Mouse (Mus musculus) heart, embryonic 10.5 days (tissue): ENCODE measurements around the gene Reep3. TPM values are rescaled to one million over a fixed set of nuclear protein-coding genes. Genes with fewer than 3 reads are reported as not detected.
A peak's percentile ranks its signal among the peaks of the same experiment; 100 is the strongest.

Source experiments
- DNase-seq: peaks from one replicate; pipeline ENCODE4 v3.0.0-alpha.2; 2017; ENCODE audit warnings: low spot score
- H3K27ac ChIP-seq: fragments of 300-500 bp; sonication (generic); 2 replicates; pipeline ENCODE4 v1.5.1; 2016; ENCODE audit warnings: mild to moderate bottlenecking
- H3K27me3 ChIP-seq: fragments of 300-500 bp; sonication (generic); 2 replicates; pipeline ENCODE4 v1.6.1; 2016; ENCODE audit warnings: mild to moderate bottlenecking; ENCODE audit not compliant: poor library complexity, insufficient read depth, severe bottlenecking
- H3K36me3 ChIP-seq: fragments of 300-500 bp; sonication (generic); 2 replicates; pipeline ENCODE4 v1.6.1; 2016; ENCODE audit warnings: mild to moderate bottlenecking, moderate library complexity
- H3K4me1 ChIP-seq: fragments of 300-500 bp; sonication (generic); 2 replicates; pipeline ENCODE4 v1.6.1; 2016; ENCODE audit warnings: mild to moderate bottlenecking
- H3K4me3 ChIP-seq: fragments of 300-500 bp; sonication (generic); 2 replicates; pipeline ENCODE4 v1.5.1; 2016; ENCODE audit warnings: mild to moderate bottlenecking, moderate library complexity
- H3K9me3 ChIP-seq: fragments of 300-500 bp; sonication (generic); 2 replicates; pipeline ENCODE4 v1.6.1; 2016; ENCODE audit warnings: mild to moderate bottlenecking, moderate library complexity
- WGBS: fragments of 180-500 bp; shearing (Covaris S2); methylation state at CpG from one replicate; pipeline ENCODE4 v1.1.7; 2016; 5-methylcytosine and 5-hydroxymethylcytosine counted together
- polyA plus RNA-seq: library from polyadenylated mRNA; unstranded; fragments of >200 nt; fragmentation: Nextera tagmentation; extraction: Ambion mirVana; gene quantifications from 2 replicates; pipeline ENCODE4 v1.2.1, GENCODE M21; 2016

Gene Reep3
- polyA plus RNA-seq, 1 experiment from 2014 or later, result 21.2 TPM

GRCm38 (mm10) chr10:67069013-67069412 lies 27.7 kb downstream of the Reep3 start:
- DNase-seq, result no peak
- no peaks in the 10 kb centered on the region for H3K27me3 ChIP-seq
- no peak overlapping the region for H3K27ac ChIP-seq
- H3K4me3 ChIP-seq, result no peak overlapping the region
- peaks cover 13% of the 10 kb centered on the region; the same call in 1 of the 2 replicates for H3K4me1 ChIP-seq
- no peaks in the 10 kb centered on the region for H3K9me3 ChIP-seq
- no peaks in the 10 kb centered on the region for H3K36me3 ChIP-seq
- WGBS, result 76% methylated on average over 10 of the region's 10 CpGs

- no peak for DNase-seq
- Histone ChIP-seq H3K36me3 (0 out of 2 replicates have a peak, but pooled peaks cover 2% of the 10 kb centered on the region), H3K4me1 (peaks cover 17% of the 10 kb centered on the region), H3K27ac (no peak overlapping the region), H3K27me3 (no peaks in the 10 kb centered on the region), H3K9me3 (no peaks in the 10 kb centered on the region), H3K4me3 (no peak overlapping the region)
- 81% methylated on average over 3 of the region's 3 CpGs for WGBS
Measured at GRCm38 (mm10) chr10:67066421-67066820, 30.3 kb downstream of the Reep3 start.

DNA sequence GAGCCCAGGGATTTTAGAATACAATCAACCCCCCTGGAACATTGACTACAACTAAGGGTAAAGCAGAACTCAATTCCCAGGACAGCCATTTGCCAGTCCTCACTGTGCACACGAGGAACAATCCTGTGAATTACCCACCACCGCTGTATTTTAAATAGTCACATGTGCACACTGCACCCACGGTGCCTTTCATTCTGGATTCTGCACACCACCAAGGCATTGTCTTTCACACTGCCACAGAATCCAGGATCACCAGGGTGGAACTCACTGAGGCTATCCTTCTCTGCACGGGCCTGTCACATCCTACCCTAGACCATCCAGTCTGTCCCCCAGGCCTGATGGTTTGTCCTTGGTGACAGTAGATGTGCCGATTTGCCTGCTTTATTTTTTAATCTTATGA lies 30.8 kb downstream of the Reep3 start:
- Histone ChIP-seq H3K36me3 (0 out of 2 replicates have a peak, but pooled peaks cover 2% of the 10 kb centered on the region), H3K4me3 (no peak overlapping the region), H3K27ac (no peak overlapping the region), H3K4me1 (peaks cover 21% of the 10 kb centered on the region), H3K9me3 (no peaks in the 10 kb centered on the region), H3K27me3 (no peaks in the 10 kb centered on the region)
- no peak for DNase-seq
- WGBS, result 74% methylated on average over 5 of the region's 5 CpGs

GRCm38 (mm10) chr10:67065277-67065887 lies 31.4 kb downstream of the Reep3 start:
- no peaks in the 10 kb centered on the region for H3K27me3 ChIP-seq
- H3K4me3 ChIP-seq, result no peak overlapping the region
- no peaks in the 10 kb centered on the region for H3K9me3 ChIP-seq
- no peak for DNase-seq
- 0 out of 2 replicates have a peak, but pooled peaks cover 2% of the 10 kb centered on the region for H3K36me3 ChIP-seq
- H3K4me1 ChIP-seq, result peaks cover 21% of the 10 kb centered on the region
- no peak overlapping the region for H3K27ac ChIP-seq
- WGBS, result 78% methylated on average over 7 of the region's 7 CpGs

DNA sequence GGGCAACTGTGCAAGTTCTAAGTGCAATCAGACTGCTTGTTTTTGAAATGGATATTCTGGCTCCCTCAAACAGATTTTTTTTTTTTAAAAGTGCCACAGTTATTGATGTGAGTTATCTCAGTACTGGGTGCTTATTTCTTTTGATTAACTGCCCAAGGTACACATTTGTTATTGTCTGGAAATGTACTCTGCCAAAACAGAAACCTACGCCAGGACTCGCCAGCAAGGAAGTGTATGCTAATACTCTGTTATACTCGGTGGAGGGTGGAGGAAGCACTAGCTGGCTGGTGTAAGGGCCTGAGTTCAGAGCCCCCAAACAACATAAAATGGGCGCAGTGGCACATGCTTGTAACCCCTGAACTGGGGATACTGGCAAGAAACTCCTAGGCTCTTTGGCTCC lies 34.9 kb downstream of the Reep3 start:
- peak overlapping the region; percentile 72 for H3K27ac ChIP-seq
- H3K9me3 ChIP-seq, result no peaks in the 10 kb centered on the region
- H3K4me3 ChIP-seq, result no peak overlapping the region
- H3K36me3 ChIP-seq, result 0 out of 2 replicates have a peak, but pooled peaks cover 2% of the 10 kb centered on the region
- no peaks in the 10 kb centered on the region for H3K27me3 ChIP-seq
- peaks cover 34% of the 10 kb centered on the region for H3K4me1 ChIP-seq
- DNase-seq, result no peak
- WGBS, result 58% methylated on average over 4 of the region's 4 CpGs

GRCm38 (mm10) chr10:67061367-67061801 lies 35.4 kb downstream of the Reep3 start:
- 38% methylated on average over 10 of the region's 10 CpGs for WGBS
- Histone ChIP-seq H3K27ac (peak overlapping the region; percentile 56), H3K27me3 (no peaks in the 10 kb centered on the region), H3K9me3 (no peaks in the 10 kb centered on the region), H3K4me1 (peaks cover 39% of the 10 kb centered on the region), H3K4me3 (no peak overlapping the region), H3K36me3 (0 out of 2 replicates have a peak, but pooled peaks cover 2% of the 10 kb centered on the region)
- DNase-seq, result no peak

- WGBS, result 74% methylated on average over 6 of the region's 6 CpGs
- Histone ChIP-seq H3K4me1 (peaks cover 43% of the 10 kb centered on the region), H3K27ac (no peak overlapping the region)
Measured at GRCm38 (mm10) chr10:67058702-67059101, 38.0 kb downstream of the Reep3 start.

DNA sequence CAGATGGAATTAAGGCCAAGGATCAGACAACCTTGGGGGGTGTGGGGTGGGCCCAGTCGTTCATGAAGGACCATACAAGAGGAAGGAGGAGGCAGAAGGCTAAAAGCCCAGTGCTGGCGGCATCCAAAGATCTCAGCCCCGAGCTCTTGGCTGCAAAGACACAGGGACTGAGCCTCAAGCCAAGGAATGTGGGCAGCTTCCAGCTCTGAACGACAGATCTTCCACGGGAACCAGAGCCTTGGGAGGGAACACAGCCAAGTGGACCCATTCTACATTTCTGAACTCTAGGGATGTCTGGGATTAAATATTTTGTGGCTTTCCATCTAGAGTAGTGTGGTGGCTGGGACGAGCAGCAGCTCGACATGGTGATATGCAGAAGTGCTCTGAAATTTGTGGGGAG lies 38.4 kb downstream of the Reep3 start:
- H3K27me3 ChIP-seq, result no peaks in the 10 kb centered on the region
- H3K4me1 ChIP-seq, result peaks cover 47% of the 10 kb centered on the region
- 69% methylated on average over 7 of the region's 7 CpGs for WGBS
- H3K36me3 ChIP-seq, result 0 out of 2 replicates have a peak, but pooled peaks cover 2% of the 10 kb centered on the region
- H3K27ac ChIP-seq, result 0 out of 2 replicates have a peak overlapping the region, but pooled peaks have one; percentile 18
- no peak overlapping the region for H3K4me3 ChIP-seq
- H3K9me3 ChIP-seq, result no peaks in the 10 kb centered on the region
- no peak for DNase-seq

More at GRCm38 (mm10) chr10:67058702-67059101, 38.0 kb downstream of the Reep3 start:
- no peaks in the 10 kb centered on the region for H3K9me3 ChIP-seq
- 0 out of 2 replicates have a peak, but pooled peaks cover 2% of the 10 kb centered on the region for H3K36me3 ChIP-seq
- DNase-seq, result no peak
- H3K4me3 ChIP-seq, result no peak overlapping the region
- H3K27me3 ChIP-seq, result no peaks in the 10 kb centered on the region

DNA sequence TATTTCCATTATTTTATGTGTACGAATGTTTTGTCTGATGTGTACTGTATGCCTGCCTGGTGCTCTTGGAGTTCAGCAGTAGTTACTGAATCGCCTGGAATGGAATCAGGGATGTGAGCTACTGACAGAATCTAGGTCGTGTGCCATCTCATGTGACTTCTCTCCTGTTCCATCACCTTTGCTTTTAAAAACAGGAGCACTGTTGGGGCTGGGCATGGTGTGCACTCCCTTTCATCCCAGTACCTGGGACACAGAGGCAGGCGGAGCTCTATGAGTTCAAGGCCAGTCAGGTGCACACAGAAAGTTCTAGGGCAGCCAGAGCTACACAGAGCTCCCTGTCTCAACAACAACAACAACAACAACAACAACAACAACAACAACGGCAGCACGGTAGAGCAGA lies 39.0 kb downstream of the Reep3 start:
- Histone ChIP-seq H3K36me3 (0 out of 2 replicates have a peak, but pooled peaks cover 2% of the 10 kb centered on the region), H3K27me3 (no peaks in the 10 kb centered on the region), H3K4me3 (no peak overlapping the region), H3K4me1 (peaks cover 49% of the 10 kb centered on the region), H3K9me3 (no peaks in the 10 kb centered on the region), H3K27ac (no peak overlapping the region)
- DNase-seq, result no peak
- 93% methylated on average over 6 of the region's 6 CpGs for WGBS

GRCm38 (mm10) chr10:67057208-67057607 lies 39.5 kb downstream of the Reep3 start:
- Histone ChIP-seq H3K27me3 (no peaks in the 10 kb centered on the region), H3K9me3 (no peaks in the 10 kb centered on the region), H3K4me1 (peaks cover 51% of the 10 kb centered on the region), H3K36me3 (no peaks in the 10 kb centered on the region), H3K27ac (no peak overlapping the region), H3K4me3 (no peak overlapping the region)
- DNase-seq, result no peak

DNA sequence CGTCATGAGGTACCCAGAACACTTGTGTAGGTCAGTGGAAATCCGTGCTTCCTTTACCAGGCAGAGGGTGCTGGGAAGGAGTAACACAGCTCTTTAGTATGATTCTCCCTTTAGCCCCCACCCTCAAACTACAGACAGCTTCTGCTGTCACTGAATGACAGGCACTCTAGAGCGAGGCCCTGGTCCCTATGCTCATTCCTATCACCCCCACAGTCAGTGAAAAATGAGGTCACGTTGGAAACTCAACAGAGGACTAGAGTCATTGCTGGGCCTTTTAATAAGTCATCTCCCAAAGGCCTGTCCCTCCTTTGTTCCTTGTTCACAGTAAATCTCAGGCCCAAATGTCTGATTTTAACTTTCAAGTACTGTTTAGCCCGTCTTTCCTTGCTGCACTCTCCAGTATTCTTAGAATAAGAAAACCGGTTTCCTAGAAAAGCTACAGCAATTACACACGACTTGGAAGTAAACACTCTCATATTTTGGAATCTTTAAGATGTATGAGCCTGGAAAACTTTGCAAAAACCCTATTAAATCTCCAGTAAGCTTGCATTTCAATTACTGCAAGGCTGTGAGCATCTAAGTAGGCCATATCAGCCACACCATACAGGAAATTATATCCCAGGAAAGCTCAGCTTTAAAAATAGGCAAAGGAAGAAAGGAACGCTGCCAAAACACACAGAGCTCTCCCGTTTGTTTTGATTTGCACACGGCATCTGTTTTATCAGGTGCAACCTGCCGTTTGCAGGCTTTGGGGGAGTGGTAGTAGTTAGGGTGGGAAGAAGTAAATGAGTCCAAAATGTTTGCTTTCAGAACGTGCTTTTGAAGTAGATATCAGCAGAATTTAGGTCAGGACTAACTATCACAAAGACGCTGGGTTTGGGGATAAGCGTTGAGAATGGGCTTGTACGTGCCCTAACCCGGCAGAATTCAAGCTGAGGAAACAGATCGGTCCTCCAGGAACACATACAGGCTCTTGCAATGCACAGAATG lies 40.6 kb downstream of the Reep3 start:
- no peaks in the 10 kb centered on the region for H3K9me3 ChIP-seq
- H3K27ac ChIP-seq, result peak overlapping the region; percentile 75
- no peak for DNase-seq
- H3K36me3 ChIP-seq, result no peaks in the 10 kb centered on the region
- 32% methylated on average over 17 of the region's 17 CpGs for WGBS
- peak overlapping the region; percentile 24; the same call in 1 of the 2 replicates for H3K4me3 ChIP-seq
- peaks cover 50% of the 10 kb centered on the region for H3K4me1 ChIP-seq
- H3K27me3 ChIP-seq, result no peaks in the 10 kb centered on the region

- Histone ChIP-seq H3K27ac (peak overlapping the region; percentile 56), H3K27me3 (no peaks in the 10 kb centered on the region), H3K4me1 (peaks cover 48% of the 10 kb centered on the region), H3K4me3 (no peak overlapping the region), H3K36me3 (no peaks in the 10 kb centered on the region), H3K9me3 (no peaks in the 10 kb centered on the region)
- no peak for DNase-seq
- WGBS, result 25% methylated on average over 9 of the region's 9 CpGs
Measured at GRCm38 (mm10) chr10:67053475-67053874, 43.3 kb downstream of the Reep3 start.

DNA sequence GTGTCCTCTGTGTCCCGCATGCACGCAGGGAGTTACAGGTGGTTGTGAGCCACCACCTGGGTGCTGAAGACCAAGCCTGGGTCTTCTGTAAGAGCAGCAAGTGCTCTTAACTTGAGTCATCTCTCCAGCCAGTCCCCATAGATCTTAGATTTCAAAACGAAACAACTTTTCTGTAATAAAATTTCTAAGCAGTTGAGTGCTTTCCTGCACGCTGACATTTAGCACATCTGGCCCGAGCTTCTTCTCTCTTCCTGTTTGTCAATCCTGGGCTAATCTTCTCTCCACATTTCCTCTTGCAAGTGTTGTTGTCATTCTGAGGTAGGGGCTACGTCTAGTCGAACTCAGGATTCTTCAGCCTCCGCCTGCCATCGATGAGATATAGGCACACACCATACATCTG lies 44.3 kb downstream of the Reep3 start:
- Histone ChIP-seq H3K4me1 (peaks cover 40% of the 10 kb centered on the region), H3K27me3 (no peaks in the 10 kb centered on the region), H3K4me3 (no peak overlapping the region), H3K27ac (no peak overlapping the region), H3K36me3 (no peaks in the 10 kb centered on the region), H3K9me3 (no peaks in the 10 kb centered on the region)
- 67% methylated on average over 9 of the region's 9 CpGs for WGBS
- DNase-seq, result no peak
